Mouse (Mus musculus): Measurements from ENCODE around the gene 6030408B16Rik.
A peak's percentile ranks its signal among the peaks of the same experiment; 100 is the strongest.

Gene 6030408B16Rik

GRCm38 (mm10) chr15:101253563-101253885 is 39.5 kb upstream of the 6030408B16Rik start:
- Histone ChIP-seq H3K27me3 (ENCODE audit: insufficient read depth, low read length) (no peaks in the 10 kb centered on the region), H3K4me3 (replicated peaks; ENCODE audit: low read length) (peak overlapping the region; percentile 85), H3K36me3 (ENCODE audit: insufficient read depth, low read length) (peaks cover 6% of the 10 kb centered on the region; the same call in 1 of the 2 replicates), H3K4me1 (replicated peaks; ENCODE audit: low read depth, low read length) (peaks cover 66% of the 10 kb centered on the region), H3K9me3 (ENCODE audit: low read length) (no peaks in the 10 kb centered on the region)
- no peak for TF ChIP-seq CTCF (conservative IDR thresholded peaks at IDR 0.05; ENCODE audit: low read length)
- no peak for TF ChIP-seq POU5F1 (IDR thresholded peaks at IDR 0.05; ENCODE audit: borderline replicate concordance, low read length)
- no peak for TF ChIP-seq NANOG (IDR thresholded peaks at IDR 0.05; ENCODE audit: borderline replicate concordance, low read length)

DNA sequence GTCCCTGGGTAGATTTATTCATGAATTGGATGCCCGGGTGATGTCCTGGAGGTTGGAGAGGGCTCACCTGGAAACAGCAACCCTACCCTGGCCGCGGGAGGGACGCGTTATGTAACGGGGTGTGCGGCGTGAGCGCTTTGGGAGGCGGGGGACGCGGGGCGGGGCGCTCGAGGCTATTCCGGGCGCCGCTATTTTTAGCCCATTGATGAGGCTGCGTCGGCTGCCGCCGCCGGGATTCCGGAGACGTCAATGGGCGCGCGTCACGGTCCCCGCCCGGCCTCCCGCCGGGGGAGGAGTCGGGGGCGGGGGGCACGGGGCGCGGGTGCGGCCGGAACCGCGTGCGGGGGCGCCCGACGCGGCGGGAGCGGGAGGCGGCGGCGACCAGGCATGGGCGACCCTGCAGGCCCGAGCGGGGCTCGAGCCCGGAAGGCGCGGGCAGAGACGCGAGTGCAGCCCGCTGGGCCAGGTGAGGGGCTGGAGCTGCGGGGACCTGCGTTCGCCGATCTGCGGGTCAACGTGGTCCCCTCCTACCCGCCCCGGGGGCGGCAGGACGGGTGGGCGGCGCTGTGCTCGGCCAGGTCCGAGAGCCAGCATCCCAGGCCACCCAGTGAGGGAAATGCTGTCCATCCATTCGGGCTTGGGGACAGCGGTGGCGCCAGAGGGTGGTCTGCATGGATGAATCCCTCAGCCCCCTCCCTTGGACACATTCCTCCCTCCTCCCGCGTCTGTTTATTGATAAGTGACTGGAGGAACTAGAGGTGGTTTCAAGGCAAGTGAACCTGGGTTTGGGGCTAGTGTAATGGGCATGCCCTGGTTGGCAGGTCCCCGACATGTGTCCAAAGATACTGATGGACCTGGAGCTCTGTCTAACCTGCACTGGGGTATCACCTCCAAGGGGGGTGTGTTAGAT is 38.9 kb upstream of the 6030408B16Rik start, which contains the start of gene Nr4a1:
TSS of gene Nr4a1 (plus strand) at position 384 of the 910 bp plus-strand sequence.
- H3K36me3 ChIP-seq (ENCODE audit: insufficient read depth, low read length): peaks cover 12% of the 10 kb centered on the region; the same call in 1 of the 2 replicates
- H3K4me3 ChIP-seq (replicated peaks; ENCODE audit: low read length): peak within 1 kb of the TSS; percentile 85
- peaks cover 72% of the 10 kb centered on the region for H3K4me1 ChIP-seq (replicated peaks; ENCODE audit: low read depth, low read length)
- H3K27me3 ChIP-seq (ENCODE audit: insufficient read depth, low read length): no peaks in the 10 kb centered on the region
- H3K9me3 ChIP-seq (ENCODE audit: low read length): no peaks in the 10 kb centered on the region
- TF ChIP-seq POU5F1 (IDR thresholded peaks at IDR 0.05; ENCODE audit: borderline replicate concordance, low read length) (no peak), NANOG (IDR thresholded peaks at IDR 0.05; ENCODE audit: borderline replicate concordance, low read length) (no peak), CTCF (conservative IDR thresholded peaks at IDR 0.05; ENCODE audit: low read length) (no peak)

DNA sequence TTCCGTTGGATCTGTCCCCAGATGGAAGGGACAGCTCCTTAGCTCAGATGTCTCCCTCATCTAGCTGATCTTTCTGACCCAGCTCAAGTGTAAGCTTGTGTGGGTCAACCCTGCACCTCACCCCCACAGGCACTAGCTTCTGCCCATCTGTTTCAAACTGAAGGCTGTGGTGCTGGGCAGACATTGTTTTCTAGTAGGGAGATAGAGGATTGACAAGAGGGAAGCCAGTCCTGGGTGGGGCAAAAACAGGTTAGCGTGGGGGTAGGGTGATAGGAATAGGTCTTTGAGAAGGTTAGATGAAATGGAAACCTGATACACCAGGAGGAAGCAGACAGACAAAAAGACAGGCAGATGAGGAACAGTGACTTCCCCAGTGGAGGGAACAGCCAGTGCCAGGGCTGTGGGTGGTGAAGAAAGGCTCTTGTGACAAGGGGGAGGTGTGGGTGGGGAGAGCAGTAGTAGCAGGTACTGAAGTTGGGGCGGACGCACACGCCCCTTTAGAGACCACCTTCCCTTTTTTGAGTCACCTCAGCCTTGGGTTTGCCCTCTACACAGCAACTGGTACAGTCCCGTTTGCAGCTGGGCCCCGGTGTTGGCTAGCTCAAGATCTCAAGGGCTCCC is 37.1 kb upstream of the 6030408B16Rik start:
- peaks cover 77% of the 10 kb centered on the region for H3K4me1 ChIP-seq (replicated peaks; ENCODE audit: low read depth, low read length)
- H3K9me3 ChIP-seq (ENCODE audit: low read length): no peaks in the 10 kb centered on the region
- peaks cover 25% of the 10 kb centered on the region for H3K36me3 ChIP-seq (ENCODE audit: insufficient read depth, low read length)
- H3K4me3 ChIP-seq (replicated peaks; ENCODE audit: low read length): peak overlapping the region; percentile 21
- TF ChIP-seq NANOG (IDR thresholded peaks at IDR 0.05; ENCODE audit: borderline replicate concordance, low read length): no peak
- no peak for TF ChIP-seq POU5F1 (IDR thresholded peaks at IDR 0.05; ENCODE audit: borderline replicate concordance, low read length)
- TF ChIP-seq CTCF (conservative IDR thresholded peaks at IDR 0.05; ENCODE audit: low read length): no peak
- H3K27me3 ChIP-seq (ENCODE audit: insufficient read depth, low read length): no peaks in the 10 kb centered on the region

- no peaks in the 10 kb centered on the region for H3K9me3 ChIP-seq (ENCODE audit: low read length)
- peak overlapping the region; percentile 21; the same call in 1 of the 2 replicates for H3K4me3 ChIP-seq (replicated peaks; ENCODE audit: low read length)
- H3K36me3 ChIP-seq (ENCODE audit: insufficient read depth, low read length): peaks cover 32% of the 10 kb centered on the region
- H3K27me3 ChIP-seq (ENCODE audit: insufficient read depth, low read length): no peaks in the 10 kb centered on the region
- no peak for TF ChIP-seq POU5F1 (IDR thresholded peaks at IDR 0.05; ENCODE audit: borderline replicate concordance, low read length)
- no peak for TF ChIP-seq NANOG (IDR thresholded peaks at IDR 0.05; ENCODE audit: borderline replicate concordance, low read length)
- no peak for TF ChIP-seq CTCF (conservative IDR thresholded peaks at IDR 0.05; ENCODE audit: low read length)
- H3K4me1 ChIP-seq (replicated peaks; ENCODE audit: low read depth, low read length): peaks cover 81% of the 10 kb centered on the region
Measured at GRCm38 (mm10) chr15:101256463-101257206, 36.4 kb upstream of the 6030408B16Rik start.

- Histone ChIP-seq H3K36me3 (ENCODE audit: insufficient read depth, low read length) (peaks cover 44% of the 10 kb centered on the region), H3K27me3 (ENCODE audit: insufficient read depth, low read length) (no peaks in the 10 kb centered on the region), H3K9me3 (ENCODE audit: low read length) (no peaks in the 10 kb centered on the region), H3K4me3 (replicated peaks; ENCODE audit: low read length) (no peak overlapping the region), H3K4me1 (replicated peaks; ENCODE audit: low read depth, low read length) (peaks cover 90% of the 10 kb centered on the region)
- no peak for TF ChIP-seq POU5F1 (IDR thresholded peaks at IDR 0.05; ENCODE audit: borderline replicate concordance, low read length)
- TF ChIP-seq NANOG (IDR thresholded peaks at IDR 0.05; ENCODE audit: borderline replicate concordance, low read length): no peak
- TF ChIP-seq CTCF (conservative IDR thresholded peaks at IDR 0.05; ENCODE audit: low read length): no peak
Measured at GRCm38 (mm10) chr15:101258420-101258819, 34.6 kb upstream of the 6030408B16Rik start.

DNA sequence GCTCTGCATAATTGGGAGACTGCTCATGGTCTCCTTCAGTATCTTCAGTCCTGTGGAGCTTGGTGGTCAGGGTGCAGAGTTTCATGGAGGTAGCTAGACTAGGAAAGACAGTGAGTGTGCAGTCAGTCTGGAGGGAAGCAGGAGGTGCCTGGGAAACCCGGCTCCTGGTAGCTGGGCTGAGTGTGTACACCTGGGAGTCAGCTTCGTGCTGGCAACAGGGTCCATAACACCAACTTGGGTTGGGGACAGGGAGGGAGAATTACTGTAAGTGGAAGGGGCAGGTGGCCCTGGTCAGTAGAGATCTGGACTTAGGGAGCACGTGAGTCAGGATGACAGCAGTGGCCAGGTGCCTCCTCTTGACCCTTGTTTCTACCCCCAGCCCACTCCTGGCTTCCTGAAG is 33.1 kb upstream of the 6030408B16Rik start:
- Histone ChIP-seq H3K36me3 (ENCODE audit: insufficient read depth, low read length) (peaks cover 59% of the 10 kb centered on the region), H3K4me3 (replicated peaks; ENCODE audit: low read length) (no peak overlapping the region), H3K27me3 (ENCODE audit: insufficient read depth, low read length) (no peaks in the 10 kb centered on the region), H3K9me3 (ENCODE audit: low read length) (no peaks in the 10 kb centered on the region), H3K4me1 (replicated peaks; ENCODE audit: low read depth, low read length) (peaks cover 95% of the 10 kb centered on the region)
- TF ChIP-seq CTCF (conservative IDR thresholded peaks at IDR 0.05; ENCODE audit: low read length) (no peak), POU5F1 (IDR thresholded peaks at IDR 0.05; ENCODE audit: borderline replicate concordance, low read length) (no peak), NANOG (IDR thresholded peaks at IDR 0.05; ENCODE audit: borderline replicate concordance, low read length) (no peak)

DNA sequence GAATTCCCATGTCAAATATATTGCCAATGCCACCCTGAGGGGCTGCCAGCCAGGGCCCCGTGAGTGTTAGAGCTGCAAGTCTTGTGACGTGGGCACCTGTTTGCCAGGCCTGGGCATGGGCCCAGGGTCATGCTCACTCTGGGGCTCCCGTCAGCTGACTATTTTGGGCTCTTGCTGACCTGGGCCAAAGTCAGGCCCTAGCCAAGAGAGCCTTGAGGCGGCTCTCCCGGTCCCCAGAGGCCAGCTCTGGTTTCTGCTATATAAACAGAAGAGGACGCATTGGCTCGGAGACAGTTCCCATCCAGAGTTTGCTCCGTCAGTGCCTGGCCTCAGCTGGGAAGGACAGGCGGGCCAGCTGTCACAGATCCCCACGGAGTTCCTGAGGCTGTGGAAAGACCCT is 32.6 kb upstream of the 6030408B16Rik start:
- Histone ChIP-seq H3K27me3 (ENCODE audit: insufficient read depth, low read length) (no peaks in the 10 kb centered on the region), H3K4me1 (replicated peaks; ENCODE audit: low read depth, low read length) (peaks cover 95% of the 10 kb centered on the region), H3K36me3 (ENCODE audit: insufficient read depth, low read length) (peaks cover 59% of the 10 kb centered on the region), H3K9me3 (ENCODE audit: low read length) (no peaks in the 10 kb centered on the region), H3K4me3 (replicated peaks; ENCODE audit: low read length) (0 out of 2 replicates have a peak overlapping the region, but pooled peaks have one; percentile 10)
- TF ChIP-seq POU5F1 (IDR thresholded peaks at IDR 0.05; ENCODE audit: borderline replicate concordance, low read length): no peak
- no peak for TF ChIP-seq CTCF (conservative IDR thresholded peaks at IDR 0.05; ENCODE audit: low read length)
- no peak for TF ChIP-seq NANOG (IDR thresholded peaks at IDR 0.05; ENCODE audit: borderline replicate concordance, low read length)

Data from E14TG2a.4 (cell line).